ENCODE assay signal across 25 mouse cellular contexts in the genomic region with DNA sequence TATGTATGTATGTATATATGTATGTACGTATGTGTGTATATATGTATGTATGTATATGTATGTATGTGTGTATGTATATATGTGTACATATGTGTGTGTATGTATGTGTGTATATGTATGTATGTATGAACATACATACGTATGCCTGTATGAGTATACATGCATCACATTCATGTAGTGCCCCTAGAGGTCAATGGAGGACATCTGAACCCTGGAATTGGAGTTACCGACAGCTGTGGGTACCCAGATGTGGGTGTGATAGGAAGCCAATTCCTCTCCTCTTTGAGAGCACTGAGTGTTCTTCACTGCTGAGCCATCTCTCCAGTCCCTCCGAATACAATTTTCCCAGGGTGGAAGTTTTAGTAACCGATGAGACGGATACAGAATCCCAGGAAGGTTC.
DNase-seq lines count a peak whose midpoint lies in the region; ATAC-seq and TF ChIP-seq lines count a peak whose summit lies in the region.
"Had no signal": no experiment of that assay in that cellular context is flagged by ENCODE, and none has a peak within 500 bp of the region (broad histone marks: within the 10 kb centered on the region; RNA-seq: fewer than 3 reads in every experiment).

No protein-coding gene starts in this region.

- intact Hi-C loops in heart, postnatal 14 days (cut with DNase I), result loop anchor here (10.0 kb wide), 1 partner anchor 202 kb away; no protein-coding TSS in a partner anchor

- no peak for TF ChIP-seq EP300 in lung, postnatal 0 days (IDR thresholded peaks at IDR 0.05)

- H3K36me3 ChIP-seq in lung, postnatal 0 days (ENCODE audit: insufficient read depth, low read length), result no peaks in the 10 kb centered on the region
- H3K36me3 ChIP-seq in midbrain, postnatal 0 days (ENCODE audit: insufficient read depth, low read length), result no peaks in the 10 kb centered on the region
- H3K36me3 ChIP-seq in midbrain, embryonic 14.5 days (ENCODE audit: control insufficient read depth, insufficient read depth, low read length), result no peaks in the 10 kb centered on the region
- H3K36me3 ChIP-seq: embryonic facial prominence, embryonic 13.5 days; embryonic facial prominence, embryonic 15.5 days; forebrain, embryonic 10.5 days; forebrain, embryonic 12.5 days; G1E had no signal

- no peaks in the 10 kb centered on the region for H3K27me3 ChIP-seq in lung, postnatal 0 days (replicated peaks; ENCODE audit: insufficient read depth, low read length)
- H3K27me3 ChIP-seq in midbrain, postnatal 0 days (ENCODE audit: insufficient read depth, low read length), result no peaks in the 10 kb centered on the region
- no peaks in the 10 kb centered on the region for H3K27me3 ChIP-seq in midbrain, embryonic 14.5 days (ENCODE audit: control insufficient read depth, insufficient read depth, low read length)
- H3K27me3 ChIP-seq: embryonic facial prominence, embryonic 13.5 days; embryonic facial prominence, embryonic 15.5 days; Patski had no signal

- no peaks in the 10 kb centered on the region for H3K9me3 ChIP-seq in lung, postnatal 0 days (ENCODE audit: low read length)
- H3K9me3 ChIP-seq in midbrain, postnatal 0 days (ENCODE audit: low read length), result no peaks in the 10 kb centered on the region
- no peaks in the 10 kb centered on the region for H3K9me3 ChIP-seq in midbrain, embryonic 14.5 days (ENCODE audit: control insufficient read depth, low read length)
- H3K9me3 ChIP-seq: embryonic facial prominence, embryonic 15.5 days; forebrain, embryonic 12.5 days had no signal

- H3K4me2 ChIP-seq in lung, postnatal 0 days (replicated peaks; ENCODE audit: low read depth, low read length), result no peak overlapping the region
- H3K4me2 ChIP-seq in midbrain, postnatal 0 days (ENCODE audit: low read depth, low read length, poor library complexity, severe bottlenecking), result no peak overlapping the region
- no peak overlapping the region for H3K4me2 ChIP-seq in midbrain, embryonic 14.5 days (ENCODE audit: low read length)
- H3K4me2 ChIP-seq: embryonic facial prominence, embryonic 13.5 days; embryonic facial prominence, embryonic 15.5 days; forebrain, embryonic 12.5 days had no signal

- H3K27ac ChIP-seq in lung, postnatal 0 days (ENCODE audit: low read length), result no peak overlapping the region
- no peak overlapping the region for H3K27ac ChIP-seq in midbrain, postnatal 0 days (ENCODE audit: low read depth, low read length)
- no peak overlapping the region for H3K27ac ChIP-seq in midbrain, embryonic 14.5 days (replicated peaks; ENCODE audit: low read depth, low read length)
- H3K27ac ChIP-seq: embryonic facial prominence, embryonic 13.5 days; embryonic facial prominence, embryonic 15.5 days; forebrain, embryonic 10.5 days; forebrain, embryonic 12.5 days had no signal

- ATAC-seq in lung, postnatal 0 days, result no peak
- ATAC-seq in midbrain, postnatal 0 days (ENCODE audit: low FRiP score), result no peak
- no peak for ATAC-seq in midbrain, embryonic 14.5 days (ENCODE audit: low FRiP score, low TSS enrichment)
- ATAC-seq: forebrain, embryonic 14.5 days; forebrain, embryonic 16.5 days; Patski had no signal

- WGBS in lung, postnatal 0 days, result 83% methylated on average over 6 of the region's 6 CpGs
- WGBS in midbrain, postnatal 0 days, result 96% methylated on average over 6 of the region's 6 CpGs
- 95% methylated on average over 6 of the region's 6 CpGs for WGBS in midbrain, embryonic 14.5 days

- DNase-seq in heart, adult 11 months, result peak; percentile 71
- no peak for DNase-seq in heart, postnatal 14 days
- no peak for DNase-seq in lung, postnatal 0 days (ENCODE audit: low spot score)
- DNase-seq in lung, postnatal 25 days (ENCODE audit: low spot score), result no peak
- DNase-seq in midbrain, postnatal 0 days (ENCODE audit: low spot score), result no peak
- DNase-seq in midbrain, embryonic 14.5 days, result no peak
- DNase-seq in thymus, postnatal 36 days, result no peak
- DNase-seq: adrenal gland, adult 8-10 months; adrenal gland, postnatal 14 days; adrenal gland, postnatal 36 days; cerebellum, adult 11-12 months; cerebellum, adult 2 months; cerebellum, adult 9-10 months; cerebellum, postnatal 10 days; cerebellum, postnatal 36 days; embryo, embryonic 11 days had no signal

- peak; percentile 6; the same call in 1 of the 2 replicates for TF ChIP-seq CTCF in lung, postnatal 0 days (IDR thresholded peaks at IDR 0.05)
- 0 out of 2 replicates have a peak, but pooled peaks have one; percentile 10 for TF ChIP-seq CTCF in midbrain, postnatal 0 days (IDR thresholded peaks at IDR 0.05)

- no peak overlapping the region for H3K4me3 ChIP-seq in lung, postnatal 0 days (ENCODE audit: low read depth, low read length)
- no peak overlapping the region for H3K4me3 ChIP-seq in midbrain, postnatal 0 days (ENCODE audit: low read depth, low read length)
- no peak overlapping the region for H3K4me3 ChIP-seq in midbrain, embryonic 14.5 days (replicated peaks; ENCODE audit: low read depth, low read length)
- H3K4me3 ChIP-seq: embryonic facial prominence, embryonic 13.5 days; embryonic facial prominence, embryonic 15.5 days; erythroblast, embryonic 14.5 days; forebrain, embryonic 10.5 days; forebrain, embryonic 12.5 days had no signal

- no peak overlapping the region for H3K9ac ChIP-seq in lung, postnatal 0 days (replicated peaks; ENCODE audit: low read depth)
- H3K9ac ChIP-seq in midbrain, postnatal 0 days (replicated peaks; ENCODE audit: low read length, poor library complexity, severe bottlenecking), result no peak overlapping the region
- no peak overlapping the region for H3K9ac ChIP-seq in midbrain, embryonic 14.5 days (replicated peaks; ENCODE audit: low read length)
- H3K9ac ChIP-seq: embryonic facial prominence, embryonic 13.5 days; embryonic facial prominence, embryonic 15.5 days; forebrain, embryonic 12.5 days had no signal

- H3K4me1 ChIP-seq in lung, postnatal 0 days (ENCODE audit: insufficient read depth, low read depth, low read length), result no peaks in the 10 kb centered on the region
- 0 out of 2 replicates have a peak, but pooled peaks cover 4% of the 10 kb centered on the region for H3K4me1 ChIP-seq in midbrain, postnatal 0 days (ENCODE audit: insufficient read depth, low read length)
- H3K4me1 ChIP-seq in midbrain, embryonic 14.5 days (ENCODE audit: control insufficient read depth, insufficient read depth, low read length), result peaks cover 5% of the 10 kb centered on the region
